Mouse (Mus musculus): ENCODE data around the gene Ppa2. TPM values are rescaled to one million over a fixed set of nuclear protein-coding genes. Genes with fewer than 3 reads are reported as not detected.

Gene Ppa2
- total RNA-seq, 2 experiments from 2014 or later: 45.8 to 55.9 TPM

- DNase-seq (ENCODE audit: low spot score in 2 of 2): no peak
These were observed 19.5 kb downstream of the Ppa2 start for GRCm38 (mm10) chr3:133329406-133329805.

- DNase-seq (ENCODE audit: low spot score in 2 of 2): no peak
These were observed 21.4 kb downstream of the Ppa2 start for GRCm38 (mm10) chr3:133331184-133331866.

- DNase-seq (ENCODE audit: low spot score in 2 of 2): no peak
These were observed 22.4 kb downstream of the Ppa2 start for GRCm38 (mm10) chr3:133332280-133332679.

GRCm38 (mm10) chr3:133333267-133334170 is 23.6 kb downstream of the Ppa2 start:
- no peak for DNase-seq (ENCODE audit: low spot score in 2 of 2)

GRCm38 (mm10) chr3:133334691-133335090 is 24.8 kb downstream of the Ppa2 start:
- no peak for DNase-seq (ENCODE audit: low spot score in 2 of 2)

- DNase-seq (ENCODE audit: low spot score in 2 of 2): no peak
These were observed 25.3 kb downstream of the Ppa2 start for GRCm38 (mm10) chr3:133335166-133335565.

GRCm38 (mm10) chr3:133336400-133336799 is 26.5 kb downstream of the Ppa2 start:
- no peak for DNase-seq (ENCODE audit: low spot score in 2 of 2)

GRCm38 (mm10) chr3:133338851-133339356 is 29.0 kb downstream of the Ppa2 start:
- DNase-seq (ENCODE audit: low spot score in 2 of 2): peak; percentile 70 to 84

- DNase-seq (ENCODE audit: low spot score in 2 of 2): no peak
These were observed 29.5 kb downstream of the Ppa2 start for GRCm38 (mm10) chr3:133339411-133339823.

GRCm38 (mm10) chr3:133341106-133341505 is 31.2 kb downstream of the Ppa2 start:
- DNase-seq (ENCODE audit: low spot score in 2 of 2): no peak

- no peak for DNase-seq (ENCODE audit: low spot score in 2 of 2)
These were observed 37.6 kb downstream of the Ppa2 start for GRCm38 (mm10) chr3:133347535-133347934.

GRCm38 (mm10) chr3:133348847-133349246 is 38.9 kb downstream of the Ppa2 start:
- no peak for DNase-seq (ENCODE audit: low spot score in 2 of 2)

- DNase-seq (ENCODE audit: low spot score in 2 of 2): no peak
These were observed 47.6 kb downstream of the Ppa2 start for GRCm38 (mm10) chr3:133357426-133357974.

GRCm38 (mm10) chr3:133357977-133358376 is 48.1 kb downstream of the Ppa2 start:
- no peak for DNase-seq (ENCODE audit: low spot score in 2 of 2)

- DNase-seq (ENCODE audit: low spot score in 2 of 2): no peak
These were observed 51.5 kb downstream of the Ppa2 start for GRCm38 (mm10) chr3:133361406-133361805.

GRCm38 (mm10) chr3:133364138-133364537 is 54.2 kb downstream of the Ppa2 start:
- DNase-seq (ENCODE audit: low spot score in 2 of 2): no peak

GRCm38 (mm10) chr3:133366096-133366495 is 56.2 kb downstream of the Ppa2 start:
- DNase-seq (ENCODE audit: low spot score in 2 of 2): no peak

- DNase-seq (ENCODE audit: low spot score in 2 of 2): no peak
These were observed 68.3 kb downstream of the Ppa2 start for GRCm38 (mm10) chr3:133378174-133378573.

- DNase-seq (ENCODE audit: low spot score in 2 of 2): no peak
These were observed 70.1 kb downstream of the Ppa2 start for GRCm38 (mm10) chr3:133379997-133380396.

GRCm38 (mm10) chr3:133381519-133381918 is 71.6 kb downstream of the Ppa2 start:
- no peak for DNase-seq (ENCODE audit: low spot score in 2 of 2)

GRCm38 (mm10) chr3:133382147-133382546 is 72.2 kb downstream of the Ppa2 start:
- DNase-seq (ENCODE audit: low spot score in 2 of 2): no peak

All from layer of hippocampus, adult 18-20 months (tissue).